Mouse (Mus musculus) stomach, postnatal 0 days (tissue): Measurements from ENCODE around the gene Ccdc47.

Source experiments
- CTCF ChIP-seq: IDR thresholded peaks from 2 replicates; pipeline ENCODE4 v1.5.1; 2016; ENCODE audit warnings: antibody characterized with exemption, low read depth, mild to moderate bottlenecking, moderate library complexity
- EP300 ChIP-seq: optimal IDR thresholded peaks from 2 replicates; pipeline ENCODE3; 2016; ENCODE audit warnings: antibody characterized with exemption

- TF ChIP-seq CTCF (no peak), EP300 (no peak)
These were observed 41.1 kb downstream of the Ccdc47 start for GRCm38 (mm10) chr11:106175081-106175480.
